Mouse (Mus musculus): ENCODE results near the gene Ola1. TPM values are rescaled to one million over a fixed set of nuclear protein-coding genes. Genes with fewer than 3 reads are reported as not detected.

Ola1 gene
- total and polyA plus RNA-seq, 2 experiments from 2014 or later: 33.3 to 66.2 TPM

- Histone ChIP-seq H3K4me2 (ENCODE audit: low read depth, low read length) (no peak overlapping the region), H3K27me3 (ENCODE audit: control insufficient read depth, insufficient read depth, low read length) (no peaks in the 10 kb centered on the region), H3K9ac (replicated peaks; ENCODE audit: low read depth, low read length) (no peak overlapping the region), H3K27ac (ENCODE audit: low read depth) (no peak overlapping the region), H3K9me3 (replicated peaks; ENCODE audit: control insufficient read depth, low read length) (no peaks in the 10 kb centered on the region), H3K4me3 (ENCODE audit: low read depth, low read length) (no peak overlapping the region), H3K4me1 (ENCODE audit: control insufficient read depth, insufficient read depth) (no peaks in the 10 kb centered on the region), H3K36me3 (replicated peaks; ENCODE audit: control insufficient read depth, insufficient read depth, low read length) (no peaks in the 10 kb centered on the region)
- ATAC-seq (ENCODE audit: insufficient read depth, low read depth) (no peak), DNase-seq (ENCODE audit: low spot score) (no peak)
- 42% methylated on average over 3 of the region's 3 CpGs for WGBS
- TF ChIP-seq EP300 (IDR thresholded peaks at IDR 0.05; ENCODE audit: low read depth): no peak
- no peak for TF ChIP-seq CTCF (IDR thresholded peaks at IDR 0.05; ENCODE audit: low read depth)
Measured at GRCm38 (mm10) chr2:73231081-73231480, 12.4 kb upstream of the Ola1 start.

- Histone ChIP-seq H3K36me3 (replicated peaks; ENCODE audit: control insufficient read depth, insufficient read depth, low read length) (peaks cover 23% of the 10 kb centered on the region), H3K4me3 (ENCODE audit: low read depth, low read length) (peak overlapping the region; percentile 79), H3K27ac (ENCODE audit: low read depth) (peak overlapping the region; percentile 66), H3K27me3 (ENCODE audit: control insufficient read depth, insufficient read depth, low read length) (no peaks in the 10 kb centered on the region), H3K9me3 (replicated peaks; ENCODE audit: control insufficient read depth, low read length) (no peaks in the 10 kb centered on the region), H3K9ac (replicated peaks; ENCODE audit: low read depth, low read length) (peak overlapping the region; percentile 70), H3K4me2 (ENCODE audit: low read depth, low read length) (peak overlapping the region; percentile 98), H3K4me1 (ENCODE audit: control insufficient read depth, insufficient read depth) (peaks cover 8% of the 10 kb centered on the region; the same call in 1 of the 2 replicates)
- TF ChIP-seq CTCF (IDR thresholded peaks at IDR 0.05; ENCODE audit: low read depth): no peak
- TF ChIP-seq EP300 (IDR thresholded peaks at IDR 0.05; ENCODE audit: low read depth): no peak
- ATAC-seq (ENCODE audit: insufficient read depth, low read depth) (peak; percentile 100), DNase-seq (ENCODE audit: low spot score) (peak; percentile 88)
- WGBS: under 1% methylated on average over 67 of the region's 68 CpGs
Measured at GRCm38 (mm10) chr2:73213871-73214659, 4.7 kb downstream of the Ola1 start.

GRCm38 (mm10) chr2:73213539-73213870 lies 5.2 kb downstream of the Ola1 start:
- ATAC-seq (ENCODE audit: insufficient read depth, low read depth) (no peak), DNase-seq (ENCODE audit: low spot score) (no peak)
- no peaks in the 10 kb centered on the region for H3K27me3 ChIP-seq (ENCODE audit: control insufficient read depth, insufficient read depth, low read length)
- WGBS: 24% methylated on average over 7 of the region's 7 CpGs
- H3K4me1 ChIP-seq (ENCODE audit: control insufficient read depth, insufficient read depth): peaks cover 8% of the 10 kb centered on the region; the same call in 1 of the 2 replicates
- no peaks in the 10 kb centered on the region for H3K9me3 ChIP-seq (replicated peaks; ENCODE audit: control insufficient read depth, low read length)
- H3K27ac ChIP-seq (ENCODE audit: low read depth): peak overlapping the region; percentile 66
- peak overlapping the region; percentile 98 for H3K4me2 ChIP-seq (ENCODE audit: low read depth, low read length)
- no peak for TF ChIP-seq CTCF (IDR thresholded peaks at IDR 0.05; ENCODE audit: low read depth)
- no peak for TF ChIP-seq EP300 (IDR thresholded peaks at IDR 0.05; ENCODE audit: low read depth)
- H3K36me3 ChIP-seq (replicated peaks; ENCODE audit: control insufficient read depth, insufficient read depth, low read length): peaks cover 23% of the 10 kb centered on the region
- peak overlapping the region; percentile 79 for H3K4me3 ChIP-seq (ENCODE audit: low read depth, low read length)
- H3K9ac ChIP-seq (replicated peaks; ENCODE audit: low read depth, low read length): peak overlapping the region; percentile 70

GRCm38 (mm10) chr2:73204328-73204727 lies 14.4 kb downstream of the Ola1 start:
- Histone ChIP-seq H3K9me3 (replicated peaks; ENCODE audit: control insufficient read depth, low read length) (no peaks in the 10 kb centered on the region), H3K36me3 (replicated peaks; ENCODE audit: control insufficient read depth, insufficient read depth, low read length) (0 out of 2 replicates have a peak, but pooled peaks cover 6% of the 10 kb centered on the region), H3K4me3 (ENCODE audit: low read depth, low read length) (no peak overlapping the region), H3K4me2 (ENCODE audit: low read depth, low read length) (no peak overlapping the region), H3K4me1 (ENCODE audit: control insufficient read depth, insufficient read depth) (no peaks in the 10 kb centered on the region), H3K9ac (replicated peaks; ENCODE audit: low read depth, low read length) (no peak overlapping the region), H3K27me3 (ENCODE audit: control insufficient read depth, insufficient read depth, low read length) (no peaks in the 10 kb centered on the region), H3K27ac (ENCODE audit: low read depth) (no peak overlapping the region)
- ATAC-seq (ENCODE audit: insufficient read depth, low read depth) (no peak), DNase-seq (ENCODE audit: low spot score) (no peak)
- 79% methylated on average over 6 of the region's 6 CpGs for WGBS
- no peak for TF ChIP-seq CTCF (IDR thresholded peaks at IDR 0.05; ENCODE audit: low read depth)
- TF ChIP-seq EP300 (IDR thresholded peaks at IDR 0.05; ENCODE audit: low read depth): no peak

DNA sequence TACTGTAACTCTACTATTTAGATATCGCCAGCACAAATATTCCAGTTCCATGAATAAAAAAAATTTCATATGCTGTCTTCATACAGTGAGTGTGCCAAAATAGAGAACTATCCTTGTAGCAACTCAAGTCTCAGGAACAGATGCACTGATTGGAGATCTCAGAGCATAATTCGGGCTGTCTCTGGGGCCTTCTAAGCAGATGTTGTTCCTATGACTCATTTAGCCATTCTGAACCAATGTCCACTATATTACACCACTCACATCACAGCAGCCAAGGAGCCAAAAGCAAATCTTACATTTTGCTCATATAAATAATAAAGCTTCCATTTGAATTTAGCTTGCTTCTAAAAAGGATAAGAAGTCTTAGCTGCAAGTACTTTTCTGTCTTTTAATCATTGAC lies 30.2 kb downstream of the Ola1 start:
- 79% methylated on average over 2 of the region's 2 CpGs for WGBS
- H3K27me3 ChIP-seq (ENCODE audit: control insufficient read depth, insufficient read depth, low read length): no peaks in the 10 kb centered on the region
- H3K9me3 ChIP-seq (replicated peaks; ENCODE audit: control insufficient read depth, low read length): no peaks in the 10 kb centered on the region
- no peaks in the 10 kb centered on the region for H3K36me3 ChIP-seq (replicated peaks; ENCODE audit: control insufficient read depth, insufficient read depth, low read length)
- H3K9ac ChIP-seq (replicated peaks; ENCODE audit: low read depth, low read length): no peak overlapping the region
- no peaks in the 10 kb centered on the region for H3K4me1 ChIP-seq (ENCODE audit: control insufficient read depth, insufficient read depth)
- no peak overlapping the region for H3K4me3 ChIP-seq (ENCODE audit: low read depth, low read length)
- no peak for DNase-seq (ENCODE audit: low spot score)
- no peak for ATAC-seq (ENCODE audit: insufficient read depth, low read depth)
- no peak overlapping the region for H3K27ac ChIP-seq (ENCODE audit: low read depth)
- TF ChIP-seq EP300 (IDR thresholded peaks at IDR 0.05; ENCODE audit: low read depth) (no peak), CTCF (IDR thresholded peaks at IDR 0.05; ENCODE audit: low read depth) (no peak)
- H3K4me2 ChIP-seq (ENCODE audit: low read depth, low read length): no peak overlapping the region

DNA sequence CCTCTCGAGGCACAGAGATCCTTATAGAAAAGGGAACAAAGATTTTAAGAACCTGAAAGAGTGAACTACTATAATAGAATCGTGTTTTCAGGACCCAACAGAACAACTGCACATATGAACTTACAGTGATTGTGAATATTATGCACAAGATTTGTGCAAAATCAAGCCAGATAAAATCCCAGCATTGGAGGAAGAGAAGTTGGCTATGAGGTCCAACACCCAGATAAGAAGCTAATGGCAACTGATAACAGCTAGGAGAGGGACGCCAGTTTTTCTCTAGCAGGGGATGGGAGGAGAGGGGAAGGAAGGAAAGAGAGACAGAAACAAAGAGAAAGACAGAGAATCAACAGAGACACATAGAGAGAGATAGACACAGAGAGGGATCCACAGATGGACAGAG lies 33.5 kb downstream of the Ola1 start:
- Histone ChIP-seq H3K4me2 (ENCODE audit: low read depth, low read length) (no peak overlapping the region), H3K27me3 (ENCODE audit: control insufficient read depth, insufficient read depth, low read length) (no peaks in the 10 kb centered on the region), H3K36me3 (replicated peaks; ENCODE audit: control insufficient read depth, insufficient read depth, low read length) (no peaks in the 10 kb centered on the region), H3K9ac (replicated peaks; ENCODE audit: low read depth, low read length) (no peak overlapping the region), H3K27ac (ENCODE audit: low read depth) (no peak overlapping the region), H3K9me3 (replicated peaks; ENCODE audit: control insufficient read depth, low read length) (no peaks in the 10 kb centered on the region), H3K4me3 (ENCODE audit: low read depth, low read length) (no peak overlapping the region), H3K4me1 (ENCODE audit: control insufficient read depth, insufficient read depth) (no peaks in the 10 kb centered on the region)
- 63% methylated on average over 3 of the region's 3 CpGs for WGBS
- DNase-seq (ENCODE audit: low spot score) (no peak), ATAC-seq (ENCODE audit: insufficient read depth, low read depth) (no peak)
- TF ChIP-seq EP300 (IDR thresholded peaks at IDR 0.05; ENCODE audit: low read depth): no peak
- no peak for TF ChIP-seq CTCF (IDR thresholded peaks at IDR 0.05; ENCODE audit: low read depth)

All from heart, postnatal 0 days (tissue).